Mouse (Mus musculus): ENCODE measurements around the gene Gtse1. TPM values are rescaled to one million over a fixed set of nuclear protein-coding genes. Genes with fewer than 3 reads are reported as not detected.

The Gtse1 gene
- polyA plus RNA-seq, 1 experiment from 2014 or later = 22.4 TPM

- H3K4me1 ChIP-seq = no peaks in the 10 kb centered on the region
- H3K36me3 ChIP-seq = peaks cover 45% of the 10 kb centered on the region
- no peak overlapping the region for H3K27ac ChIP-seq (replicated peaks)
- no peaks in the 10 kb centered on the region for H3K27me3 ChIP-seq
- ATAC-seq (ENCODE audit: insufficient number of reproducible peaks, low FRiP score, low TSS enrichment, low read depth) = no peak
- no peak overlapping the region for H3K9ac ChIP-seq
- WGBS = 78% methylated on average over 8 of the region's 8 CpGs
- no peak overlapping the region for H3K4me2 ChIP-seq (replicated peaks)
- H3K9me3 ChIP-seq (replicated peaks) = no peaks in the 10 kb centered on the region
- no peak overlapping the region for H3K4me3 ChIP-seq (replicated peaks)
Observed at GRCm38 (mm10) chr15:85900318-85900717, 40.8 kb downstream of the Gtse1 start.

- Histone ChIP-seq H3K27me3 (no peaks in the 10 kb centered on the region), H3K4me3 (replicated peaks) (no peak overlapping the region), H3K27ac (replicated peaks) (no peak overlapping the region), H3K4me2 (replicated peaks) (no peak overlapping the region), H3K36me3 (peaks cover 40% of the 10 kb centered on the region), H3K9me3 (replicated peaks) (no peaks in the 10 kb centered on the region), H3K9ac (no peak overlapping the region), H3K4me1 (no peaks in the 10 kb centered on the region)
- ATAC-seq (ENCODE audit: insufficient number of reproducible peaks, low FRiP score, low TSS enrichment, low read depth) = no peak
- WGBS = 77% methylated on average over 12 of the region's 12 CpGs
Observed at GRCm38 (mm10) chr15:85900801-85901200, 41.3 kb downstream of the Gtse1 start.

- Histone ChIP-seq H3K9me3 (replicated peaks) (no peaks in the 10 kb centered on the region), H3K4me3 (replicated peaks) (no peak overlapping the region), H3K4me1 (no peaks in the 10 kb centered on the region), H3K36me3 (peaks cover 23% of the 10 kb centered on the region), H3K27me3 (no peaks in the 10 kb centered on the region), H3K9ac (no peak overlapping the region), H3K27ac (replicated peaks) (no peak overlapping the region), H3K4me2 (replicated peaks) (no peak overlapping the region)
- 82% methylated on average over 10 of the region's 10 CpGs for whole genome bisulfite sequencing
- no peak for ATAC-seq (ENCODE audit: insufficient number of reproducible peaks, low FRiP score, low TSS enrichment, low read depth)
Observed at GRCm38 (mm10) chr15:85902505-85902904, 43.0 kb downstream of the Gtse1 start.

- Histone ChIP-seq H3K9me3 (replicated peaks) (no peaks in the 10 kb centered on the region), H3K27me3 (no peaks in the 10 kb centered on the region), H3K36me3 (peaks cover 10% of the 10 kb centered on the region; the same call in 1 of the 2 replicates), H3K4me2 (replicated peaks) (no peak overlapping the region), H3K9ac (no peak overlapping the region), H3K4me1 (no peaks in the 10 kb centered on the region), H3K4me3 (replicated peaks) (no peak overlapping the region), H3K27ac (replicated peaks) (no peak overlapping the region)
- 70% methylated on average over 8 of the region's 8 CpGs for WGBS
- ATAC-seq (ENCODE audit: insufficient number of reproducible peaks, low FRiP score, low TSS enrichment, low read depth) = no peak
Observed at GRCm38 (mm10) chr15:85903826-85904225, 44.3 kb downstream of the Gtse1 start.

GRCm38 (mm10) chr15:85908660-85909491 lies 49.3 kb downstream of the Gtse1 start:
- H3K9ac ChIP-seq = no peak overlapping the region
- no peaks in the 10 kb centered on the region for H3K9me3 ChIP-seq (replicated peaks)
- no peaks in the 10 kb centered on the region for H3K27me3 ChIP-seq
- no peak overlapping the region for H3K4me3 ChIP-seq (replicated peaks)
- H3K36me3 ChIP-seq = no peaks in the 10 kb centered on the region
- ATAC-seq (ENCODE audit: insufficient number of reproducible peaks, low FRiP score, low TSS enrichment, low read depth) = no peak
- H3K4me2 ChIP-seq (replicated peaks) = no peak overlapping the region
- H3K27ac ChIP-seq (replicated peaks) = 0 out of 2 replicates have a peak overlapping the region, but pooled peaks have one; percentile 84
- 89% methylated on average over 7 of the region's 7 CpGs for WGBS
- peaks cover 13% of the 10 kb centered on the region for H3K4me1 ChIP-seq

- no peaks in the 10 kb centered on the region for H3K27me3 ChIP-seq
- no peak overlapping the region for H3K4me3 ChIP-seq (replicated peaks)
- H3K9me3 ChIP-seq (replicated peaks) = no peaks in the 10 kb centered on the region
- peak overlapping the region; percentile 10; the same call in 1 of the 2 replicates for H3K4me2 ChIP-seq (replicated peaks)
- no peaks in the 10 kb centered on the region for H3K36me3 ChIP-seq
- H3K9ac ChIP-seq = no peak overlapping the region
- WGBS = 85% methylated on average over 3 of the region's 3 CpGs
- ATAC-seq (ENCODE audit: insufficient number of reproducible peaks, low FRiP score, low TSS enrichment, low read depth) = 0 out of 2 replicates have a peak, but pooled peaks have one; percentile 32
- peak overlapping the region; percentile 84 for H3K27ac ChIP-seq (replicated peaks)
- peaks cover 13% of the 10 kb centered on the region for H3K4me1 ChIP-seq
Observed at GRCm38 (mm10) chr15:85909492-85909829, 49.9 kb downstream of the Gtse1 start.

GRCm38 (mm10) chr15:85909931-85910330 lies 50.4 kb downstream of the Gtse1 start:
- ATAC-seq (ENCODE audit: insufficient number of reproducible peaks, low FRiP score, low TSS enrichment, low read depth) = peak; percentile 55; the same call in 1 of the 2 replicates
- H3K4me1 ChIP-seq = peaks cover 13% of the 10 kb centered on the region
- 25% methylated on average over 10 of the region's 10 CpGs for WGBS
- no peaks in the 10 kb centered on the region for H3K36me3 ChIP-seq
- H3K27me3 ChIP-seq = no peaks in the 10 kb centered on the region
- H3K4me3 ChIP-seq (replicated peaks) = no peak overlapping the region
- H3K9ac ChIP-seq = no peak overlapping the region
- H3K9me3 ChIP-seq (replicated peaks) = no peaks in the 10 kb centered on the region
- peak overlapping the region; percentile 10; the same call in 1 of the 2 replicates for H3K4me2 ChIP-seq (replicated peaks)
- peak overlapping the region; percentile 84 for H3K27ac ChIP-seq (replicated peaks)

GRCm38 (mm10) chr15:85913605-85914004 lies 54.1 kb downstream of the Gtse1 start:
- Histone ChIP-seq H3K27ac (replicated peaks) (no peak overlapping the region), H3K36me3 (peaks cover 13% of the 10 kb centered on the region; the same call in 1 of the 2 replicates), H3K4me2 (replicated peaks) (no peak overlapping the region), H3K4me3 (replicated peaks) (no peak overlapping the region), H3K27me3 (no peaks in the 10 kb centered on the region), H3K9me3 (replicated peaks) (no peaks in the 10 kb centered on the region), H3K9ac (no peak overlapping the region), H3K4me1 (peaks cover 13% of the 10 kb centered on the region)
- WGBS = 29% methylated on average over 2 of the region's 2 CpGs
- ATAC-seq (ENCODE audit: insufficient number of reproducible peaks, low FRiP score, low TSS enrichment, low read depth) = no peak

GRCm38 (mm10) chr15:85919191-85919891 lies 59.8 kb downstream of the Gtse1 start:
- no peak for ATAC-seq (ENCODE audit: insufficient number of reproducible peaks, low FRiP score, low TSS enrichment, low read depth)
- Histone ChIP-seq H3K9me3 (replicated peaks) (no peaks in the 10 kb centered on the region), H3K4me2 (replicated peaks) (no peak overlapping the region), H3K36me3 (peaks cover 13% of the 10 kb centered on the region; the same call in 1 of the 2 replicates), H3K27ac (replicated peaks) (no peak overlapping the region), H3K4me3 (replicated peaks) (no peak overlapping the region), H3K4me1 (no peaks in the 10 kb centered on the region), H3K9ac (no peak overlapping the region), H3K27me3 (no peaks in the 10 kb centered on the region)
- WGBS = 67% methylated on average over 8 of the region's 8 CpGs

GRCm38 (mm10) chr15:85919892-85920248 lies 60.3 kb downstream of the Gtse1 start:
- H3K4me1 ChIP-seq = no peaks in the 10 kb centered on the region
- H3K9me3 ChIP-seq (replicated peaks) = no peaks in the 10 kb centered on the region
- H3K27ac ChIP-seq (replicated peaks) = no peak overlapping the region
- no peak overlapping the region for H3K4me3 ChIP-seq (replicated peaks)
- H3K4me2 ChIP-seq (replicated peaks) = no peak overlapping the region
- H3K9ac ChIP-seq = no peak overlapping the region
- no peak for ATAC-seq (ENCODE audit: insufficient number of reproducible peaks, low FRiP score, low TSS enrichment, low read depth)
- H3K36me3 ChIP-seq = peaks cover 13% of the 10 kb centered on the region; the same call in 1 of the 2 replicates
- H3K27me3 ChIP-seq = no peaks in the 10 kb centered on the region
- WGBS = 70% methylated on average over 8 of the region's 8 CpGs

- H3K4me1 ChIP-seq = no peaks in the 10 kb centered on the region
- no peaks in the 10 kb centered on the region for H3K9me3 ChIP-seq (replicated peaks)
- WGBS = 91% methylated on average over 11 of the region's 11 CpGs
- H3K9ac ChIP-seq = no peak overlapping the region
- H3K4me2 ChIP-seq (replicated peaks) = no peak overlapping the region
- H3K27ac ChIP-seq (replicated peaks) = no peak overlapping the region
- no peak for ATAC-seq (ENCODE audit: insufficient number of reproducible peaks, low FRiP score, low TSS enrichment, low read depth)
- no peak overlapping the region for H3K4me3 ChIP-seq (replicated peaks)
- H3K36me3 ChIP-seq = no peaks in the 10 kb centered on the region
- H3K27me3 ChIP-seq = no peaks in the 10 kb centered on the region
Observed at GRCm38 (mm10) chr15:85921855-85922254, 62.3 kb downstream of the Gtse1 start.
